Mouse (Mus musculus) midbrain, embryonic 13.5 days (tissue): ENCODE measurements around the gene Gm17374. TPM values are rescaled to one million over a fixed set of nuclear protein-coding genes. Genes with fewer than 3 reads are reported as not detected.
"Not testable (repeated sequence)": the region's sequence is repeated elsewhere in the genome, so short reads cannot be mapped to it uniquely, and the experiment has no call there.

Experiments
- ATAC-seq: fragments of 200-750 bp; cut with Nextera tagmentation; 2 replicates; pipeline ENCODE4 v1.8.0; 2017; ENCODE audit warnings: mild to moderate bottlenecking, moderate TSS enrichment, moderate library complexity
- H3K27ac ChIP-seq: fragments of 300-500 bp; sonication (generic); 2 replicates; pipeline ENCODE4 v1.5.1; 2015; ENCODE audit warnings: inconsistent platforms, mild to moderate bottlenecking, moderate library complexity
- H3K27me3 ChIP-seq: fragments of 300-500 bp; sonication (generic); 2 replicates; pipeline ENCODE4 v1.6.1; 2015; ENCODE audit warnings: mild to moderate bottlenecking, inconsistent platforms
- H3K36me3 ChIP-seq: fragments of 300-500 bp; sonication (generic); 2 replicates; pipeline ENCODE4 v1.6.1; 2015; ENCODE audit warnings: mild to moderate bottlenecking, inconsistent platforms
- H3K4me1 ChIP-seq: fragments of 300-500 bp; sonication (generic); replicated peaks from 2 replicates; pipeline ENCODE4 v1.6.1; 2015; ENCODE audit warnings: inconsistent platforms
- H3K4me2 ChIP-seq: fragments of 300-500 bp; sonication (generic); replicated peaks from 2 replicates; pipeline ENCODE4 v1.6.1; 2015; ENCODE audit warnings: moderate library complexity, mild to moderate bottlenecking, inconsistent platforms
- H3K4me3 ChIP-seq: fragments of 300-500 bp; sonication (generic); replicated peaks from 2 replicates; pipeline ENCODE4 v1.5.1; 2015; ENCODE audit warnings: mild to moderate bottlenecking, inconsistent platforms
- H3K9ac ChIP-seq: fragments of 300-500 bp; sonication (generic); replicated peaks from 2 replicates; pipeline ENCODE4 v1.6.1; 2015; ENCODE audit warnings: mild to moderate bottlenecking, inconsistent platforms
- H3K9me3 ChIP-seq: fragments of 300-500 bp; sonication (generic); 2 replicates; pipeline ENCODE4 v1.6.1; 2016; ENCODE audit warnings: mild to moderate bottlenecking, inconsistent platforms
- WGBS: fragments of 180-500 bp; shearing (Covaris S2); methylation state at CpG from one replicate; pipeline ENCODE4 v1.1.7; 2015; 5-methylcytosine and 5-hydroxymethylcytosine counted together
- polyA plus RNA-seq: library from polyadenylated mRNA; unstranded; fragments of >200 nt; fragmentation: Nextera tagmentation; extraction: Ambion mirVana; gene quantifications from 2 replicates; pipeline ENCODE4 v1.2.1, GENCODE M21; 2015

Gene Gm17374
- polyA plus RNA-seq, result not detected in 2 replicates

- peaks cover 41% of the 10 kb centered on the region for H3K36me3 ChIP-seq
- not testable (repeated sequence) for H3K27me3 ChIP-seq, H3K4me1 ChIP-seq, ATAC-seq, H3K27ac ChIP-seq, H3K9me3 ChIP-seq, H3K4me3 ChIP-seq, H3K9ac ChIP-seq, H3K4me2 ChIP-seq
- WGBS, result 96% methylated on average over 4 of the region's 4 CpGs
These were observed at the start of gene Gm17374 for GRCm38 (mm10) chr2:140151743-140152142. Gm17374 (plus strand) TSS chr2:140152043.

GRCm38 (mm10) chr2:140104951-140105350 is 46.9 kb upstream of the Gm17374 start:
- no peak overlapping the region for H3K4me2 ChIP-seq
- no peaks in the 10 kb centered on the region for H3K27me3 ChIP-seq
- no peak for ATAC-seq
- H3K4me1 ChIP-seq, result no peaks in the 10 kb centered on the region
- WGBS, result 79% methylated on average over 3 of the region's 3 CpGs
- no peaks in the 10 kb centered on the region for H3K9me3 ChIP-seq
- no peaks in the 10 kb centered on the region for H3K36me3 ChIP-seq
- no peak overlapping the region for H3K4me3 ChIP-seq
- no peak overlapping the region for H3K27ac ChIP-seq
- H3K9ac ChIP-seq, result no peak overlapping the region

- Histone ChIP-seq H3K27ac (no peak overlapping the region), H3K9me3 (no peaks in the 10 kb centered on the region), H3K9ac (no peak overlapping the region), H3K4me3 (no peak overlapping the region), H3K4me1 (no peaks in the 10 kb centered on the region), H3K36me3 (no peaks in the 10 kb centered on the region), H3K27me3 (no peaks in the 10 kb centered on the region), H3K4me2 (no peak overlapping the region)
- ATAC-seq, result no peak
- WGBS, result 91% methylated on average over 4 of the region's 4 CpGs
These were observed 44.2 kb upstream of the Gm17374 start for GRCm38 (mm10) chr2:140107641-140108040.

- no peak overlapping the region for H3K9ac ChIP-seq
- no peak overlapping the region for H3K4me2 ChIP-seq
- ATAC-seq, result no peak
- no peak overlapping the region for H3K27ac ChIP-seq
- no peaks in the 10 kb centered on the region for H3K4me1 ChIP-seq
- H3K27me3 ChIP-seq, result no peaks in the 10 kb centered on the region
- no peak overlapping the region for H3K4me3 ChIP-seq
- H3K9me3 ChIP-seq, result no peaks in the 10 kb centered on the region
- no peaks in the 10 kb centered on the region for H3K36me3 ChIP-seq
- 47% methylated on average over 1 of the region's 1 CpGs for WGBS
These were observed 42.9 kb upstream of the Gm17374 start for GRCm38 (mm10) chr2:140108945-140109344.

GRCm38 (mm10) chr2:140113851-140114250 is 38.0 kb upstream of the Gm17374 start:
- H3K4me3 ChIP-seq, result no peak overlapping the region
- H3K4me1 ChIP-seq, result no peaks in the 10 kb centered on the region
- H3K27ac ChIP-seq, result no peak overlapping the region
- H3K27me3 ChIP-seq, result no peaks in the 10 kb centered on the region
- no peak overlapping the region for H3K4me2 ChIP-seq
- no peak for ATAC-seq
- no peaks in the 10 kb centered on the region for H3K9me3 ChIP-seq
- WGBS, result 91% methylated on average over 8 of the region's 8 CpGs
- H3K36me3 ChIP-seq, result no peaks in the 10 kb centered on the region
- H3K9ac ChIP-seq, result no peak overlapping the region

GRCm38 (mm10) chr2:140125516-140125915 is 26.3 kb upstream of the Gm17374 start:
- no peak overlapping the region for H3K4me3 ChIP-seq
- no peak overlapping the region for H3K4me2 ChIP-seq
- ATAC-seq, result no peak
- peaks cover 69% of the 10 kb centered on the region for H3K36me3 ChIP-seq
- no peaks in the 10 kb centered on the region for H3K4me1 ChIP-seq
- no peaks in the 10 kb centered on the region for H3K9me3 ChIP-seq
- no peak overlapping the region for H3K27ac ChIP-seq
- H3K27me3 ChIP-seq, result no peaks in the 10 kb centered on the region
- 83% methylated on average over 2 of the region's 2 CpGs for WGBS
- no peak overlapping the region for H3K9ac ChIP-seq

- Histone ChIP-seq H3K27me3 (no peaks in the 10 kb centered on the region), H3K36me3 (peaks cover 37% of the 10 kb centered on the region), H3K27ac (no peak overlapping the region), H3K4me3 (no peak overlapping the region), H3K4me2 (no peak overlapping the region), H3K4me1 (no peaks in the 10 kb centered on the region), H3K9me3 (no peaks in the 10 kb centered on the region), H3K9ac (no peak overlapping the region)
- WGBS, result 84% methylated on average over 3 of the region's 3 CpGs
- ATAC-seq, result no peak
These were observed 7.4 kb downstream of the Gm17374 start for GRCm38 (mm10) chr2:140159186-140159730.

- Histone ChIP-seq H3K9ac (no peak overlapping the region), H3K36me3 (peaks cover 30% of the 10 kb centered on the region), H3K9me3 (no peaks in the 10 kb centered on the region), H3K27me3 (no peaks in the 10 kb centered on the region), H3K27ac (no peak overlapping the region), H3K4me1 (no peaks in the 10 kb centered on the region), H3K4me3 (no peak overlapping the region), H3K4me2 (no peak overlapping the region)
- no peak for ATAC-seq
- WGBS, result 92% methylated on average over 5 of the region's 5 CpGs
These were observed 11.6 kb downstream of the Gm17374 start for GRCm38 (mm10) chr2:140163351-140163854.

GRCm38 (mm10) chr2:140169057-140169456 is 17.2 kb downstream of the Gm17374 start:
- no peaks in the 10 kb centered on the region for H3K27me3 ChIP-seq
- no peak overlapping the region for H3K4me3 ChIP-seq
- 90% methylated on average over 1 of the region's 1 CpGs for WGBS
- H3K9ac ChIP-seq, result no peak overlapping the region
- peaks cover 18% of the 10 kb centered on the region for H3K36me3 ChIP-seq
- H3K27ac ChIP-seq, result no peak overlapping the region
- peaks cover 24% of the 10 kb centered on the region for H3K4me1 ChIP-seq
- no peaks in the 10 kb centered on the region for H3K9me3 ChIP-seq
- ATAC-seq, result no peak
- no peak overlapping the region for H3K4me2 ChIP-seq

- H3K36me3 ChIP-seq, result peaks cover 13% of the 10 kb centered on the region
- peak within 1 kb of the TSS; percentile 81 for H3K9ac ChIP-seq
- H3K9me3 ChIP-seq, result no peaks in the 10 kb centered on the region
- peak within 1 kb of the TSS; percentile 90 for H3K4me3 ChIP-seq
- H3K27me3 ChIP-seq, result no peaks in the 10 kb centered on the region
- 0% methylated on average over 43 of the region's 43 CpGs for WGBS
- peaks cover 24% of the 10 kb centered on the region for H3K4me1 ChIP-seq
- peak; percentile 99 for ATAC-seq
- H3K4me2 ChIP-seq, result peak within 1 kb of the TSS; percentile 85
- H3K27ac ChIP-seq, result peak within 1 kb of the TSS; percentile 78; the same call in 1 of the 2 replicates
These were observed 18.4 kb downstream of the Gm17374 start, which contains the start of the genes Esf1 and Ndufaf5 for GRCm38 (mm10) chr2:140170127-140170802. Esf1 (minus strand) TSS chr2:140170564. Ndufaf5 (plus strand) TSS chr2:140170649.

GRCm38 (mm10) chr2:140170803-140171553 is 19.1 kb downstream of the Gm17374 start:
- Histone ChIP-seq H3K4me2 (peak overlapping the region; percentile 85), H3K4me1 (peaks cover 24% of the 10 kb centered on the region), H3K9me3 (no peaks in the 10 kb centered on the region), H3K27me3 (no peaks in the 10 kb centered on the region), H3K9ac (peak overlapping the region; percentile 81), H3K36me3 (peaks cover 13% of the 10 kb centered on the region), H3K4me3 (peak overlapping the region; percentile 90), H3K27ac (peak overlapping the region; percentile 78; the same call in 1 of the 2 replicates)
- ATAC-seq, result peak; percentile 90
- 8% methylated on average over 28 of the region's 28 CpGs for WGBS

- H3K4me3 ChIP-seq, H3K4me2 ChIP-seq, ATAC-seq, H3K9me3 ChIP-seq, H3K4me1 ChIP-seq, H3K27me3 ChIP-seq, H3K27ac ChIP-seq, H3K9ac ChIP-seq: not testable (repeated sequence)
- peaks cover 39% of the 10 kb centered on the region for H3K36me3 ChIP-seq
- 88% methylated on average over 3 of the region's 3 CpGs for WGBS
These were observed 33.9 kb downstream of the Gm17374 start for GRCm38 (mm10) chr2:140185685-140186210.
